Mouse (Mus musculus): ENCODE measurements at regions not wholly inside any gene's neighbourhood (a gene's known extent, or its start where the extent isn't known, plus 50 kb on each side); places are given as distances from the start of the nearest gene placed in this dataset.

- H3K27ac ChIP-seq (ENCODE audit: low read length) = no peak overlapping the region
- no peaks in the 10 kb centered on the region for H3K27me3 ChIP-seq (ENCODE audit: insufficient read depth, low read length)
- no peak overlapping the region for H3K4me2 ChIP-seq (replicated peaks; ENCODE audit: low read depth, low read length)
- 59% methylated on average over 2 of the region's 2 CpGs for WGBS
- 0 out of 2 replicates have a peak, but pooled peaks cover 5% of the 10 kb centered on the region for H3K4me1 ChIP-seq (ENCODE audit: insufficient read depth, low read length)
- ATAC-seq (ENCODE audit: low FRiP score, low TSS enrichment) = 0 out of 2 replicates have a peak, but pooled peaks have one; percentile 54
- no peak overlapping the region for H3K4me3 ChIP-seq (ENCODE audit: low read length)
- no peaks in the 10 kb centered on the region for H3K36me3 ChIP-seq (ENCODE audit: insufficient read depth, low read length)
- H3K9ac ChIP-seq (replicated peaks; ENCODE audit: low read length) = no peak overlapping the region
- H3K9me3 ChIP-seq (ENCODE audit: low read length) = no peaks in the 10 kb centered on the region
Measured at GRCm38 (mm10) chr9:117967080-117967479, 73.2 kb upstream of the Azi2 start.

DNA sequence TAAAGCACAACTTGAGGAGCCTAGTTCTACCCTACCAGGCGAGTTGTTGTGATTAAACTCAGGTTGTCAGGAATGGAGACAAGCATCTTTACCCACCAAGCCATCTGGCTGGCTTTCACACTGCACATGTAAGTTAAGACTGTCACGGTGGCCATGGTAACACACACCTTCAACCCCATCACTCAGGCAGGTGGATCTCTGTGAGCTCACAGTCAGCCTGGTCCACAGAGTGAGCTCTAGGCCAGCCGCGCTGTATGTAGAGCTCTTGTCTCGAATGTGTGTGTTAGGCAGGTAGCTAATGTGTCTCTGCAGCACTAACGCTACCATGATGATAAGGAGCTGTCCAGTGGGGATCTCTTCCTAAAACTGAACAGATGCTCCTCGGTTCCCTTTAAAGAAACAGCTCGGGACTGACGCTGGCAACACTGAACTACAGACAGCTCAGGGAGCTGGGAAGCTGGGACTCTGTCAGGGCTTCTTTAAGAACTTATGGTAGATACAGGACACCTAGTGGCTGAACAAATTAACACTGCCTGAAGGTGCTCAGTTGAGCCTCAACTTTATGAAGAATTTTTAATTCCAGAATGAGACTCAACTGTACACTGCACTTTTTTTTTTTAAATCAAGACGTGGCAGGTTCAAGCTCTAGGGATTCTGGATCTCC is 73.8 kb upstream of the Azi2 start:
- H3K27me3 ChIP-seq (ENCODE audit: insufficient read depth, low read length) = no peaks in the 10 kb centered on the region
- 54% methylated on average over 10 of the region's 10 CpGs for WGBS

GRCm38 (mm10) chr9:117962088-117963030 is 77.9 kb upstream of the Azi2 start:
- 48% methylated on average over 9 of the region's 9 CpGs for WGBS
- no peaks in the 10 kb centered on the region for H3K36me3 ChIP-seq (ENCODE audit: insufficient read depth, low read length)
- ATAC-seq (ENCODE audit: low FRiP score, low TSS enrichment) = no peak

More for the DNA sequence above, 73.8 kb upstream of the Azi2 start:
- Histone ChIP-seq H3K36me3 (ENCODE audit: insufficient read depth, low read length) (no peaks in the 10 kb centered on the region), H3K9ac (replicated peaks; ENCODE audit: low read length) (no peak overlapping the region), H3K27ac (ENCODE audit: low read length) (no peak overlapping the region), H3K9me3 (ENCODE audit: low read length) (no peaks in the 10 kb centered on the region), H3K4me2 (replicated peaks; ENCODE audit: low read depth, low read length) (no peak overlapping the region), H3K4me1 (ENCODE audit: insufficient read depth, low read length) (0 out of 2 replicates have a peak, but pooled peaks cover 8% of the 10 kb centered on the region), H3K4me3 (ENCODE audit: low read length) (no peak overlapping the region)
- ATAC-seq (ENCODE audit: low FRiP score, low TSS enrichment) = peak; percentile 74

GRCm38 (mm10) chr9:117959845-117960244 is 80.5 kb upstream of the Azi2 start:
- 93% methylated on average over 2 of the region's 2 CpGs for WGBS
- no peak for ATAC-seq (ENCODE audit: low FRiP score, low TSS enrichment)
- Histone ChIP-seq H3K9ac (replicated peaks; ENCODE audit: low read length) (no peak overlapping the region), H3K27me3 (ENCODE audit: insufficient read depth, low read length) (no peaks in the 10 kb centered on the region), H3K4me3 (ENCODE audit: low read length) (no peak overlapping the region), H3K27ac (ENCODE audit: low read length) (no peak overlapping the region), H3K36me3 (ENCODE audit: insufficient read depth, low read length) (no peaks in the 10 kb centered on the region), H3K9me3 (ENCODE audit: low read length) (no peaks in the 10 kb centered on the region), H3K4me2 (replicated peaks; ENCODE audit: low read depth, low read length) (no peak overlapping the region), H3K4me1 (ENCODE audit: insufficient read depth, low read length) (peaks cover 8% of the 10 kb centered on the region; the same call in 1 of the 2 replicates)

More at GRCm38 (mm10) chr9:117962088-117963030, 77.9 kb upstream of the Azi2 start:
- Histone ChIP-seq H3K27ac (ENCODE audit: low read length) (peak overlapping the region; percentile 67; the same call in 1 of the 2 replicates), H3K4me2 (replicated peaks; ENCODE audit: low read depth, low read length) (no peak overlapping the region), H3K4me3 (ENCODE audit: low read length) (no peak overlapping the region), H3K9ac (replicated peaks; ENCODE audit: low read length) (no peak overlapping the region), H3K9me3 (ENCODE audit: low read length) (no peaks in the 10 kb centered on the region), H3K4me1 (ENCODE audit: insufficient read depth, low read length) (0 out of 2 replicates have a peak, but pooled peaks cover 8% of the 10 kb centered on the region), H3K27me3 (ENCODE audit: insufficient read depth, low read length) (no peaks in the 10 kb centered on the region)

GRCm38 (mm10) chr9:117957195-117957594 is 83.1 kb upstream of the Azi2 start:
- Histone ChIP-seq H3K9me3 (ENCODE audit: low read length) (no peaks in the 10 kb centered on the region), H3K9ac (replicated peaks; ENCODE audit: low read length) (no peak overlapping the region), H3K4me2 (replicated peaks; ENCODE audit: low read depth, low read length) (no peak overlapping the region), H3K4me1 (ENCODE audit: insufficient read depth, low read length) (peaks cover 5% of the 10 kb centered on the region; the same call in 1 of the 2 replicates), H3K4me3 (ENCODE audit: low read length) (no peak overlapping the region), H3K27ac (ENCODE audit: low read length) (peak overlapping the region; percentile 54; the same call in 1 of the 2 replicates), H3K36me3 (ENCODE audit: insufficient read depth, low read length) (no peaks in the 10 kb centered on the region), H3K27me3 (ENCODE audit: insufficient read depth, low read length) (no peaks in the 10 kb centered on the region)
- 76% methylated on average over 2 of the region's 2 CpGs for WGBS
- no peak for ATAC-seq (ENCODE audit: low FRiP score, low TSS enrichment)

GRCm38 (mm10) chr9:117956691-117957090 is 83.6 kb upstream of the Azi2 start:
- Histone ChIP-seq H3K9me3 (ENCODE audit: low read length) (no peaks in the 10 kb centered on the region), H3K4me2 (replicated peaks; ENCODE audit: low read depth, low read length) (no peak overlapping the region), H3K27me3 (ENCODE audit: insufficient read depth, low read length) (no peaks in the 10 kb centered on the region), H3K4me1 (ENCODE audit: insufficient read depth, low read length) (no peaks in the 10 kb centered on the region; the same call in 1 of the 2 replicates), H3K36me3 (ENCODE audit: insufficient read depth, low read length) (no peaks in the 10 kb centered on the region), H3K4me3 (ENCODE audit: low read length) (no peak overlapping the region), H3K9ac (replicated peaks; ENCODE audit: low read length) (no peak overlapping the region), H3K27ac (ENCODE audit: low read length) (peak overlapping the region; percentile 69; the same call in 1 of the 2 replicates)
- 44% methylated on average over 2 of the region's 2 CpGs for WGBS
- no peak for ATAC-seq (ENCODE audit: low FRiP score, low TSS enrichment)

GRCm38 (mm10) chr9:117927466-117927847 is 112.8 kb upstream of the Azi2 start:
- no peaks in the 10 kb centered on the region for H3K27me3 ChIP-seq (ENCODE audit: insufficient read depth, low read length)
- no peak for ATAC-seq (ENCODE audit: low FRiP score, low TSS enrichment)
- H3K4me1 ChIP-seq (ENCODE audit: insufficient read depth, low read length) = no peaks in the 10 kb centered on the region
- 68% methylated on average over 7 of the region's 7 CpGs for WGBS
- H3K4me2 ChIP-seq (replicated peaks; ENCODE audit: low read depth, low read length) = no peak overlapping the region
- H3K9me3 ChIP-seq (ENCODE audit: low read length) = no peaks in the 10 kb centered on the region
- no peak overlapping the region for H3K9ac ChIP-seq (replicated peaks; ENCODE audit: low read length)
- H3K4me3 ChIP-seq (ENCODE audit: low read length) = no peak overlapping the region
- H3K27ac ChIP-seq (ENCODE audit: low read length) = no peak overlapping the region
- no peaks in the 10 kb centered on the region for H3K36me3 ChIP-seq (ENCODE audit: insufficient read depth, low read length)

GRCm38 (mm10) chr9:117926700-117927465 is 113.4 kb upstream of the Azi2 start:
- 70% methylated on average over 5 of the region's 5 CpGs for WGBS
- Histone ChIP-seq H3K9ac (replicated peaks; ENCODE audit: low read length) (no peak overlapping the region), H3K27me3 (ENCODE audit: insufficient read depth, low read length) (no peaks in the 10 kb centered on the region), H3K36me3 (ENCODE audit: insufficient read depth, low read length) (no peaks in the 10 kb centered on the region), H3K27ac (ENCODE audit: low read length) (no peak overlapping the region), H3K9me3 (ENCODE audit: low read length) (no peaks in the 10 kb centered on the region), H3K4me1 (ENCODE audit: insufficient read depth, low read length) (no peaks in the 10 kb centered on the region), H3K4me3 (ENCODE audit: low read length) (no peak overlapping the region), H3K4me2 (replicated peaks; ENCODE audit: low read depth, low read length) (no peak overlapping the region)
- ATAC-seq (ENCODE audit: low FRiP score, low TSS enrichment) = no peak

DNA sequence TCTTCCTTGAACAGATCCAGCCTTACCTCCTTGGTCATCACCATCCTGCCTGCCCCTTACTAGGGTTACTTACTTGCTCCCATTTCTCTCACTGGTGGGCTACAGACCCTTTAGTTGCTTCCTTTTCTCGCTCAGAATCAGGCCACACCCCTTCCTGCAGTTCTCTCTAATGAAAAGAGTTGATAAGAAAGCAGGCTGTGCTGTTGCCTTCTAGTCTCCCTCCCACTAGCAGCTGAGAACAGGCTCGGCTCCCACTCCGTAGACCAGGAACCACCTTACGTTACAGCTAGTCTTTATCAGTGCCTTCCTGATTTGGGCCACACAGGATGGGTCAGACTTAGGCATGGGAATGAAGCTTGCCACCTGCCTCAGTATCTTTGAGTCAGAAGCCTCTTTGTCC is 117.3 kb upstream of the Azi2 start:
- no peaks in the 10 kb centered on the region for H3K4me1 ChIP-seq (ENCODE audit: insufficient read depth, low read length)

More for the DNA sequence above, 117.3 kb upstream of the Azi2 start:
- Histone ChIP-seq H3K4me3 (ENCODE audit: low read length) (no peak overlapping the region), H3K9ac (replicated peaks; ENCODE audit: low read length) (no peak overlapping the region), H3K4me2 (replicated peaks; ENCODE audit: low read depth, low read length) (no peak overlapping the region), H3K9me3 (ENCODE audit: low read length) (0 out of 2 replicates have a peak, but pooled peaks cover 5% of the 10 kb centered on the region), H3K27ac (ENCODE audit: low read length) (no peak overlapping the region), H3K27me3 (ENCODE audit: insufficient read depth, low read length) (no peaks in the 10 kb centered on the region), H3K36me3 (ENCODE audit: insufficient read depth, low read length) (no peaks in the 10 kb centered on the region)
- WGBS = 46% methylated on average over 4 of the region's 4 CpGs
- ATAC-seq (ENCODE audit: low FRiP score, low TSS enrichment) = no peak; the same call in 1 of the 2 replicates
